Mouse (Mus musculus): ENCODE data around the gene Fads1. TPM values are rescaled to one million over a fixed set of nuclear protein-coding genes. Genes with fewer than 3 reads are reported as not detected.
A peak's percentile ranks its signal among the peaks of the same experiment; 100 is the strongest.
"Not testable (repeated sequence)": the region's sequence is repeated elsewhere in the genome, so short reads cannot be mapped to it uniquely, and the experiment has no call there.

Gene Fads1
- polyA plus RNA-seq, 1 experiment from 2014 or later: 64.6 TPM

- no peaks in the 10 kb centered on the region for H3K36me3 ChIP-seq (ENCODE audit: control insufficient read depth, insufficient read depth, low read length)
- WGBS (ENCODE audit: insufficient replicate concordance): 75% methylated on average over 3 of the region's 3 CpGs
- H3K4me2 ChIP-seq: no peak overlapping the region
- no peak overlapping the region for H3K27ac ChIP-seq (ENCODE audit: low read depth, low read length)
- no peak for ATAC-seq (replicated peaks; ENCODE audit: insufficient number of reproducible peaks, low FRiP score, low TSS enrichment)
- H3K9me3 ChIP-seq (replicated peaks; ENCODE audit: control insufficient read depth, low read length): no peaks in the 10 kb centered on the region
- H3K9ac ChIP-seq (ENCODE audit: low read depth, low read length): no peak overlapping the region
- no peaks in the 10 kb centered on the region for H3K27me3 ChIP-seq (ENCODE audit: control insufficient read depth, insufficient read depth, low read length)
- no peaks in the 10 kb centered on the region for H3K4me1 ChIP-seq (ENCODE audit: control insufficient read depth, insufficient read depth, low read length)
- no peak overlapping the region for H3K4me3 ChIP-seq (ENCODE audit: low read depth, low read length)
Observed at GRCm38 (mm10) chr19:10163896-10164295, 18.8 kb upstream of the Fads1 start.

- not testable (repeated sequence) for ATAC-seq (replicated peaks; ENCODE audit: insufficient number of reproducible peaks, low FRiP score, low TSS enrichment); H3K4me3 ChIP-seq (ENCODE audit: low read depth, low read length); H3K4me2 ChIP-seq; H3K27ac ChIP-seq (ENCODE audit: low read depth, low read length); H3K27me3 ChIP-seq (ENCODE audit: control insufficient read depth, insufficient read depth, low read length); H3K36me3 ChIP-seq (ENCODE audit: control insufficient read depth, insufficient read depth, low read length); H3K9me3 ChIP-seq (replicated peaks; ENCODE audit: control insufficient read depth, low read length); H3K9ac ChIP-seq (ENCODE audit: low read depth, low read length); H3K4me1 ChIP-seq (ENCODE audit: control insufficient read depth, insufficient read depth, low read length)
- WGBS (ENCODE audit: insufficient replicate concordance): 77% methylated on average over 4 of the region's 4 CpGs
Observed at GRCm38 (mm10) chr19:10165928-10166327, 16.8 kb upstream of the Fads1 start.

DNA sequence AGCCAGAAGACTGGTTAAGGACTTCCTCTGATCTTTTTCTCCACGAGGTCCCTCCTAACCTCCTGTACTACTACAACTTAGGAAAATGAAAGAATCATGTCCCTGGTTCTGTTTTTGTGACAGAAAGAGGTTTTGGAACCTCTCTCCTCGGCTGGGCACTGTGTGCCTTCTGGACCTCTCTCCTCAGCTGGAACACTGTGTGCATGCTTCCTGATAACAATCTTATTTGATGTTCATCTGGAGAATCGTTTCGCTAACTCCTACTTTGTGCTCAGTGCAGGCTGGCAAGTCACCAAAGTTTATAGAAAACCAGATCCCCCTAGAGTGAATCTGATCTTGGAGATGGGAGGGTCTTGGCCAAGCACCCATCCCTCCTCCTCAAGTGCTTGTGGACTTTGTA is 15.6 kb upstream of the Fads1 start:
- H3K9ac ChIP-seq (ENCODE audit: low read depth, low read length): no peak overlapping the region
- no peaks in the 10 kb centered on the region for H3K27me3 ChIP-seq (ENCODE audit: control insufficient read depth, insufficient read depth, low read length)
- 77% methylated on average over 4 of the region's 4 CpGs for WGBS (ENCODE audit: insufficient replicate concordance)
- H3K27ac ChIP-seq (ENCODE audit: low read depth, low read length): no peak overlapping the region
- H3K9me3 ChIP-seq (replicated peaks; ENCODE audit: control insufficient read depth, low read length): no peaks in the 10 kb centered on the region
- H3K4me3 ChIP-seq (ENCODE audit: low read depth, low read length): no peak overlapping the region
- no peak overlapping the region for H3K4me2 ChIP-seq
- H3K4me1 ChIP-seq (ENCODE audit: control insufficient read depth, insufficient read depth, low read length): no peaks in the 10 kb centered on the region
- H3K36me3 ChIP-seq (ENCODE audit: control insufficient read depth, insufficient read depth, low read length): no peaks in the 10 kb centered on the region
- ATAC-seq (replicated peaks; ENCODE audit: insufficient number of reproducible peaks, low FRiP score, low TSS enrichment): no peak

GRCm38 (mm10) chr19:10167951-10168350 is 14.7 kb upstream of the Fads1 start:
- H3K9me3 ChIP-seq (replicated peaks; ENCODE audit: control insufficient read depth, low read length): no peaks in the 10 kb centered on the region
- H3K4me2 ChIP-seq: no peak overlapping the region
- ATAC-seq (replicated peaks; ENCODE audit: insufficient number of reproducible peaks, low FRiP score, low TSS enrichment): no peak
- H3K4me3 ChIP-seq (ENCODE audit: low read depth, low read length): no peak overlapping the region
- no peak overlapping the region for H3K27ac ChIP-seq (ENCODE audit: low read depth, low read length)
- H3K36me3 ChIP-seq (ENCODE audit: control insufficient read depth, insufficient read depth, low read length): no peaks in the 10 kb centered on the region
- no peak overlapping the region for H3K9ac ChIP-seq (ENCODE audit: low read depth, low read length)
- no peaks in the 10 kb centered on the region for H3K27me3 ChIP-seq (ENCODE audit: control insufficient read depth, insufficient read depth, low read length)
- no peaks in the 10 kb centered on the region for H3K4me1 ChIP-seq (ENCODE audit: control insufficient read depth, insufficient read depth, low read length)
- WGBS (ENCODE audit: insufficient replicate concordance): 76% methylated on average over 1 of the region's 1 CpGs

DNA sequence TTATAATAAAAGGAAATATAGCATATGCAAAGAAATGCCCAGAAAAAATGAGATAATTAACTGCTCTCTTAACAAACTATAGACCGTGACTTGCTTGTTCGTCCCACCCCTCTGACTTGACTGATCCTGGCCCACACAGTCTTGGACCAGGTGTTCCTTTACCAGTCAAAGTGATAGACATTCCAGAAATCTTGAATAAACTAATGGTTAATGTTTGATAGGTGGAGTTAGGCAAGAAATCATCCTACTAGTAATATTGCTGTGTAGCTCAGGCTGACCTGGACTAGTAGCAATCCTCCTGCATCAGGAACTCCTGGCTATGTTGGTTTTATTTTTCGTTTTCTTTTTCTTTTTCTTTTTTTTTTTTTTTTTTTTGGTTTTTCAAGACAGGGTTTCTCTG is 14.2 kb upstream of the Fads1 start:
- Histone ChIP-seq H3K9ac (ENCODE audit: low read depth, low read length) (no peak overlapping the region), H3K4me2 (no peak overlapping the region), H3K4me1 (ENCODE audit: control insufficient read depth, insufficient read depth, low read length) (no peaks in the 10 kb centered on the region), H3K4me3 (ENCODE audit: low read depth, low read length) (no peak overlapping the region), H3K9me3 (replicated peaks; ENCODE audit: control insufficient read depth, low read length) (no peaks in the 10 kb centered on the region), H3K27ac (ENCODE audit: low read depth, low read length) (no peak overlapping the region), H3K36me3 (ENCODE audit: control insufficient read depth, insufficient read depth, low read length) (no peaks in the 10 kb centered on the region), H3K27me3 (ENCODE audit: control insufficient read depth, insufficient read depth, low read length) (no peaks in the 10 kb centered on the region)
- WGBS (ENCODE audit: insufficient replicate concordance): 82% methylated on average over 3 of the region's 3 CpGs
- no peak for ATAC-seq (replicated peaks; ENCODE audit: insufficient number of reproducible peaks, low FRiP score, low TSS enrichment)

DNA sequence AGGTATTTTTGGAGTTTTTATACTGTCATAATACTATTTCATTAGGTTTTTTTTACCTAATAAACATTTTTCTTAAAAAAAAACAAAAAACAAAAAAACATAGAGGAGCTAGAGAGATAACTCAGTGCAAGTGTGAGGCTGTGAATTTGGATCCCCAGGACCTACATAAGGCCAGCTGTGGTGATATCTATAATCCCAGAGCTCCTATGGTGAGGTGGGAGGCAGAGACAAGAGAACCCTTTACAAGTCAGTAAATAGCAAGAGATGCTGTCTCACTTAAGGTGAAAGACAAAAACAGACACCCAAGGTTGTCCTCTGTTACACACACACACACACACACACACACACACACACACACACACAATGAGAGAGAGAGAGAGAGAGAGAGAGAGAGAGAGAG is 13.5 kb upstream of the Fads1 start:
- no peak overlapping the region for H3K4me3 ChIP-seq (ENCODE audit: low read depth, low read length)
- 0 out of 2 replicates have a peak, but pooled peaks have one; percentile 63 for ATAC-seq (replicated peaks; ENCODE audit: insufficient number of reproducible peaks, low FRiP score, low TSS enrichment)
- no peak overlapping the region for H3K9ac ChIP-seq (ENCODE audit: low read depth, low read length)
- no peaks in the 10 kb centered on the region for H3K27me3 ChIP-seq (ENCODE audit: control insufficient read depth, insufficient read depth, low read length)
- H3K27ac ChIP-seq (ENCODE audit: low read depth, low read length): 0 out of 2 replicates have a peak overlapping the region, but pooled peaks have one; percentile 7
- no peak overlapping the region for H3K4me2 ChIP-seq
- no peaks in the 10 kb centered on the region for H3K36me3 ChIP-seq (ENCODE audit: control insufficient read depth, insufficient read depth, low read length)
- H3K9me3 ChIP-seq (replicated peaks; ENCODE audit: control insufficient read depth, low read length): no peaks in the 10 kb centered on the region
- 0 out of 2 replicates have a peak, but pooled peaks cover 2% of the 10 kb centered on the region for H3K4me1 ChIP-seq (ENCODE audit: control insufficient read depth, insufficient read depth, low read length)

- 0 out of 2 replicates have a peak overlapping the region, but pooled peaks have one; percentile 7 for H3K27ac ChIP-seq (ENCODE audit: low read depth, low read length)
- H3K9ac ChIP-seq (ENCODE audit: low read depth, low read length); ATAC-seq (replicated peaks; ENCODE audit: insufficient number of reproducible peaks, low FRiP score, low TSS enrichment); H3K36me3 ChIP-seq (ENCODE audit: control insufficient read depth, insufficient read depth, low read length); H3K4me3 ChIP-seq (ENCODE audit: low read depth, low read length); H3K9me3 ChIP-seq (replicated peaks; ENCODE audit: control insufficient read depth, low read length); H3K4me1 ChIP-seq (ENCODE audit: control insufficient read depth, insufficient read depth, low read length); H3K4me2 ChIP-seq; H3K27me3 ChIP-seq (ENCODE audit: control insufficient read depth, insufficient read depth, low read length): not testable (repeated sequence)
- WGBS (ENCODE audit: insufficient replicate concordance): 79% methylated on average over 3 of the region's 3 CpGs
Observed at GRCm38 (mm10) chr19:10169692-10170330, 12.9 kb upstream of the Fads1 start.

DNA sequence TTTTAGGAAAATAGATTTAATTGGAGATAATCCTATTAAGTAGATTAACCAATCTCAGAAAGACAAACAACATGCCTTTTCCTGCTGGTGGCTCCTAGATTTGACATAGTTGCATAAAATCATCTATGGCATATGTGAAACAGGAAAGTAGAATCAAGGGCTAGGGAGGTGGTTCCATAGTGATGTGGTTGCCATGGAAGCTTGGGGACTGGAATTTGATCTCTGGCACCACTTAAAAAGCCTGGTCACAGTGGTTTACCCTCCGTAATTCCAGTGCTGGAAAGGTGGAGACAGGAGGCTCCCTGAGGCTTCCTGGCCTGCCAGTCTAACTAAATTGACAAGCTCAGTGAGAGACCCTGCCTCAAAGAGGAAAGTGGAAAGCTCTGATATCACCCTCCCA is 12.2 kb upstream of the Fads1 start:
- peaks cover 5% of the 10 kb centered on the region; the same call in 1 of the 2 replicates for H3K4me1 ChIP-seq (ENCODE audit: control insufficient read depth, insufficient read depth, low read length)
- H3K4me3 ChIP-seq (ENCODE audit: low read depth, low read length): no peak overlapping the region

DNA sequence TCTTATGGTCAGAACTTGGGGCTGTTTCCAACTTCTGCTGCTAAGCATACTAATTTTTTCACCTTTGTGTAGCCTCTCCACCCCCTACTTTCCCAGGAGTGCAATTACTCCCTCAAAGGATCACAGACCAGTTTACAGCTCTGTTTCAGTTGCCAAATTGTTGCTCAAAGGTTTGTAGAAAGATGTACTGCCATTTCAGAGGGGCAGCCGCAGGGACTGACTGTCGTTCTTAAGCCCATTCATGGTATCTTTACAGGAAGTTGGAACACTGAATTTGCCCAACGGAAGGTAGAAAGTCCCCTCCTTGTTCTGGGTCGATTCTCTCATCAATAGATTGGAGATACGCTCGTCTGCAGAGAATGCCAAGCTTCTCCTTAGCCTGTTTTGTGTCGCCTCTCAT is 11.3 kb upstream of the Fads1 start:
- H3K27ac ChIP-seq (ENCODE audit: low read depth, low read length): no peak overlapping the region
- H3K4me3 ChIP-seq (ENCODE audit: low read depth, low read length): no peak overlapping the region
- 73% methylated on average over 7 of the region's 7 CpGs for WGBS (ENCODE audit: insufficient replicate concordance)
- H3K4me2 ChIP-seq: no peak overlapping the region
- no peaks in the 10 kb centered on the region for H3K9me3 ChIP-seq (replicated peaks; ENCODE audit: control insufficient read depth, low read length)
- H3K27me3 ChIP-seq (ENCODE audit: control insufficient read depth, insufficient read depth, low read length): no peaks in the 10 kb centered on the region
- H3K36me3 ChIP-seq (ENCODE audit: control insufficient read depth, insufficient read depth, low read length): no peaks in the 10 kb centered on the region
- no peak for ATAC-seq (replicated peaks; ENCODE audit: insufficient number of reproducible peaks, low FRiP score, low TSS enrichment)
- H3K9ac ChIP-seq (ENCODE audit: low read depth, low read length): no peak overlapping the region
- peaks cover 5% of the 10 kb centered on the region; the same call in 1 of the 2 replicates for H3K4me1 ChIP-seq (ENCODE audit: control insufficient read depth, insufficient read depth, low read length)

More for the DNA sequence above, 12.2 kb upstream of the Fads1 start:
- 56% methylated on average over 1 of the region's 1 CpGs for WGBS (ENCODE audit: insufficient replicate concordance)
- no peak for ATAC-seq (replicated peaks; ENCODE audit: insufficient number of reproducible peaks, low FRiP score, low TSS enrichment)
- Histone ChIP-seq H3K4me2 (no peak overlapping the region), H3K9me3 (replicated peaks; ENCODE audit: control insufficient read depth, low read length) (no peaks in the 10 kb centered on the region), H3K9ac (ENCODE audit: low read depth, low read length) (no peak overlapping the region), H3K36me3 (ENCODE audit: control insufficient read depth, insufficient read depth, low read length) (no peaks in the 10 kb centered on the region), H3K27ac (ENCODE audit: low read depth, low read length) (no peak overlapping the region), H3K27me3 (ENCODE audit: control insufficient read depth, insufficient read depth, low read length) (no peaks in the 10 kb centered on the region)
